Mouse (Mus musculus) erythroblast, embryonic 14.5 days (primary cell): Measurements from ENCODE around the gene Sgce.

Experiments
- GATA1 ChIP-seq: IDR thresholded peaks from 2 replicates; pipeline ENCODE4 v1.6.1; 2012; ENCODE audit warnings: low read length, inconsistent platforms, mixed read lengths
- TAL1 ChIP-seq: IDR thresholded peaks from 3 replicates; pipeline ENCODE4 v1.6.1; 2012; ENCODE audit warnings: low read length, inconsistent platforms, mixed read lengths

GRCm38 (mm10) chr6:4695778-4696177 is 51.2 kb downstream of the Sgce start:
- TF ChIP-seq GATA1: no peak
- no peak for TF ChIP-seq TAL1
